Mouse (Mus musculus): Measurements from ENCODE around the gene 9130230L23Rik. TPM values are rescaled to one million over a fixed set of nuclear protein-coding genes. Genes with fewer than 3 reads are reported as not detected.

9130230L23Rik gene
- 0.44 TPM in 1 of 2 replicates, not detected in the other for polyA plus RNA-seq (2015; fragmentation: Nextera tagmentation; extraction: Ambion mirVana)

- Histone ChIP-seq H3K4me1 (replicated peaks) (no peaks in the 10 kb centered on the region), H3K4me3 (no peak within 1 kb of the TSS), H3K4me2 (no peak within 1 kb of the TSS), H3K27ac (no peak within 1 kb of the TSS), H3K9ac (no peak within 1 kb of the TSS), H3K9me3 (no peaks in the 10 kb centered on the region), H3K27me3 (no peaks in the 10 kb centered on the region), H3K36me3 (no peaks in the 10 kb centered on the region)
- WGBS = 74% methylated on average over 14 of the region's 14 CpGs
- no peak for ATAC-seq (ENCODE audit: low FRiP score)
Observed at GRCm38 (mm10) chr5:66004134-66004925, at the start of gene 9130230L23Rik. Gene 9130230L23Rik, minus strand, starts transcription at chr5:66004285.

DNA sequence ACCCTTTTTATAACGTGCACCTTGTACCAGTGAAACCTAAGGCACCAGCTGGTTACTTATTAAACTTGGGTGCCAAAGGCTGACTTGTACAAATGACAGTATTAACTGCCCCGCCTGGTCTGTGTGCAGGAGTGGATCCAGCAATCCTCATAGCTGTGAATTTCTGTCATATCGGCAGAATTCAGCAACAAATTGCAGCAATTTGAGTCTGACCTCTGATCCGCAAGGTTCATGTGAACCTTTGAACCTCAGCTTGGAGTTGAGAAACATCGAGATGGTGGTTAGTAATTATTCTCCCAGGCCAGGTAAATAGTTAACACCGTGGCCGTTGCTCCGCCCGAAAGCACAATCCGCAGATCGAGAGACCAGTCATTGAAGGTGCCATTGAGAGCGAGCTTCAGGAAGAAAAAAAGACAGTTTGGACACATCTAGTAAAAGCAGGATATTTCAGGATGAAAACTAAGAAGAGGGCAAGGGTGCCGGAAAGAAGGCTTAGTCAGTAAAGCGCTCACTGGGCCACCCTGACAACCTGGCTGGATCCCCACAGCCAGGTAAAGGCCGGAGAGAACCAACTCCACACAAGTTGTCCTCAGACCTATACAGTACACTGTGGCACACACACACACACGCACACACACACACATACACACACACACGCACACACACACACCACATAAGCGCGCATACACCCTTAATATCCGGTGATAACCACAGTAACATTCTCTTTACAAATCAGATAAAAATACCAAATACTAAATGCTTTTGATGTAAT is 48.9 kb upstream of the 9130230L23Rik start:
- H3K4me1 ChIP-seq (replicated peaks) = no peaks in the 10 kb centered on the region
- H3K4me3 ChIP-seq = no peak overlapping the region
- no peak overlapping the region for H3K27ac ChIP-seq
- WGBS = 87% methylated on average over 20 of the region's 20 CpGs
- no peak overlapping the region for H3K9ac ChIP-seq
- H3K27me3 ChIP-seq = no peaks in the 10 kb centered on the region
- no peaks in the 10 kb centered on the region for H3K36me3 ChIP-seq
- no peak for ATAC-seq (ENCODE audit: low FRiP score)
- no peaks in the 10 kb centered on the region for H3K9me3 ChIP-seq
- no peak overlapping the region for H3K4me2 ChIP-seq

DNA sequence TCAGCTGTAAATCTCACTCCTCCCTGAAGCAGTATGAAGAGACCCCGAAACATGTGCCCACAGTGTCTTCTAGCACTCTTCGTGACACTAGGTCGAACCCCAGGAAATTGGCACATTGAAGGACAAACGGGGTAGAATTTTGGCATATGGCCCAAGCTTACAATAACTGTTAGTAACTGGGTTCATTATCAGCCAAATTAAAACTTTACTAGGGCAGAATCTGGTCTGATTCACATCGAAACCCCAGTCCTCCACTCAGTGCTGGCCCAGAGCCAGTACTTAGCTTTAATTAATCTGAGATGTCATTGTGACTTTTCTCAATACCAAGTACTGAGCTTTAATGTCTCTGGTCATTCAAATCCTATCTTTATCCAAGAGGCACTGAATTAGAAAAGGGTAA is 46.8 kb upstream of the 9130230L23Rik start:
- H3K9me3 ChIP-seq = no peaks in the 10 kb centered on the region
- H3K4me2 ChIP-seq = no peak overlapping the region
- H3K27me3 ChIP-seq = no peaks in the 10 kb centered on the region
- ATAC-seq (ENCODE audit: low FRiP score) = no peak
- no peak overlapping the region for H3K27ac ChIP-seq
- H3K36me3 ChIP-seq = no peaks in the 10 kb centered on the region
- no peaks in the 10 kb centered on the region for H3K4me1 ChIP-seq (replicated peaks)
- WGBS = 73% methylated on average over 5 of the region's 5 CpGs
- no peak overlapping the region for H3K4me3 ChIP-seq
- no peak overlapping the region for H3K9ac ChIP-seq

GRCm38 (mm10) chr5:66046356-66046755 is 42.3 kb upstream of the 9130230L23Rik start:
- ATAC-seq (ENCODE audit: low FRiP score) = no peak
- H3K27me3 ChIP-seq = no peaks in the 10 kb centered on the region
- WGBS = 93% methylated on average over 3 of the region's 3 CpGs
- H3K4me1 ChIP-seq (replicated peaks) = no peaks in the 10 kb centered on the region
- no peaks in the 10 kb centered on the region for H3K36me3 ChIP-seq
- H3K9ac ChIP-seq = no peak overlapping the region
- H3K27ac ChIP-seq = no peak overlapping the region
- no peak overlapping the region for H3K4me3 ChIP-seq
- H3K9me3 ChIP-seq = no peaks in the 10 kb centered on the region
- H3K4me2 ChIP-seq = no peak overlapping the region

DNA sequence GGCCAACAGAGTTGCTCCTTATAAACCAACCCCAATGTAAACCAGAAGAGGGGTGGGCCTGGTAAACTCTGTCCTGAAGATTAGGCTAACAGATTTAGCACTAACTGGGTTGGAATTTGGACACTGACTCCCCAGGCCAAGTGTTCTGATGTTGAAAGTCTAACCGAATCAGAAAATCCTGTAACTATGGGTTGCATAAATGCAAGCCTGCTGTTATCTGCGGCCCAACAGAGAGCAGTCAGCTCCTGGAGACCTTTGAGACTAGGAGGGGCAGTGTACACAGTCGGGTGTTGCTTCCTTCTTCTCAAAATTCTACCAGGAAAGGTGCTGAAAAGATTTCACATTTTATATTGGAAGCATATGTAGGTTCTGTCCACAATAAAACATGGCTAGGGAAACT is 39.8 kb upstream of the 9130230L23Rik start:
- H3K27me3 ChIP-seq = no peaks in the 10 kb centered on the region
- no peak overlapping the region for H3K27ac ChIP-seq
- no peak overlapping the region for H3K9ac ChIP-seq
- H3K4me2 ChIP-seq = no peak overlapping the region
- H3K4me3 ChIP-seq = no peak overlapping the region
- ATAC-seq (ENCODE audit: low FRiP score) = no peak
- no peaks in the 10 kb centered on the region for H3K4me1 ChIP-seq (replicated peaks)
- WGBS = 91% methylated on average over 3 of the region's 3 CpGs
- H3K36me3 ChIP-seq = no peaks in the 10 kb centered on the region
- no peaks in the 10 kb centered on the region for H3K9me3 ChIP-seq

DNA sequence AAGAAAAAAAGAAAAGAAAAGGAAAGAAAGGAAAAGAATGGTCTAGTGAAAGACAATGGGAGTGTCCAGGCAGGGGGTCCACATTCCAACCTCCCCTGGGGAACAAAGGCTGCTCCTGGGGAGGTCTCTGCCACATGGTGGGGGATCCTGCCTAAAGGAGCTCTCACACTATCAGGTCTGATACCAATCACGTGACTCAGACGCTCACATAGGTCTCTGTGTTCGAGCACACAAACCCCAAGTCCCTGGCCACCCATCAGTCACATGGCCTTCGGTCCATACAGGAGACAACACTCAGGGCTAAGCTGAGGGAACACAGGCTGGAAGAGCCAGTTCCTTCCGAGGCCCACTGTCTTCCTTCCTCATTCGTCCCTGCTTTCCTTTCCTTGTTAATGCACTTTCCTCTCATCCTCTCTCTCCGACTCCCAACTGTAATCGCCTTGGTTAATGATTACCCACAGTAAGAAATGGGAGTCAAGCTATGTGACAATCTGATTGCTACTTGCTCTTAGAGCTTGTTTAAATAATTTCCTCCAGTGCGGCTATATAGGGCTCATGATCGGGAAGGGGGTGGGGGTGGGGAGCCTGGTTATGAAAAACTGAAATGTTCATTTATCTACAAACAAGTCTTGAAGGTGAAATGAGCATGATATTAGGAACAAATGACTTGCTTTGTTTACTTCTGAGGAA is 38.7 kb upstream of the 9130230L23Rik start:
- Histone ChIP-seq H3K27me3 (no peaks in the 10 kb centered on the region), H3K36me3 (no peaks in the 10 kb centered on the region), H3K4me3 (no peak overlapping the region), H3K4me1 (replicated peaks) (no peaks in the 10 kb centered on the region), H3K27ac (no peak overlapping the region), H3K9ac (no peak overlapping the region), H3K4me2 (no peak overlapping the region), H3K9me3 (no peaks in the 10 kb centered on the region)
- WGBS = 34% methylated on average over 10 of the region's 10 CpGs
- ATAC-seq (ENCODE audit: low FRiP score) = no peak

DNA sequence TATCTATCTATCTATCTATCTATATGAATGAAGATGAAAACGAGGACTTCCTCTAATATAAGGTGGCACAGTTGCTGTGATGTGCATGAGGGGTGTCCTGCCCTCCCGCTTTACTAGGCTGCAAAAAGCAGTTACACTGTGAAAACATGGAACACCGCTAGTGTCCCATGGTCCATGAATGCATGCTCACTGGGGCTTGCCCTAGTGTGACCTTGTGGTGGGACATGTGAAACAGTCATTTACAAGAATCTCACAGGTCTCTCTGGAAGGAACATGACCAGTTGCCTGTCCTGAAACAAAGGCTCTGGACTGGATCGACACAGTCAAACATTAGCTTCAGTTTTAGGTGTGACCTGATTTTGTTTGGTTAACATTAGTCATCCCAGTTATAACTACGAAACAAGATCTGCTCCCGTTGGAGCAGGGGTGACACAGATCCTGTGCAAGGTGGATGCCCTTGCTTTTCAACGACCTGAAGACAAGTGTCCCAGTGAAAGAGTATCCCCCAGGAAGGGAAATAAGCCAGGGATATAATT is 36.7 kb upstream of the 9130230L23Rik start:
- Histone ChIP-seq H3K27ac (no peak overlapping the region), H3K4me2 (no peak overlapping the region), H3K36me3 (no peaks in the 10 kb centered on the region), H3K4me3 (no peak overlapping the region), H3K27me3 (no peaks in the 10 kb centered on the region), H3K4me1 (replicated peaks) (peaks cover 7% of the 10 kb centered on the region; the same call in 1 of the 2 replicates), H3K9me3 (no peaks in the 10 kb centered on the region), H3K9ac (no peak overlapping the region)
- ATAC-seq (ENCODE audit: low FRiP score) = no peak
- WGBS = 92% methylated on average over 7 of the region's 7 CpGs

DNA sequence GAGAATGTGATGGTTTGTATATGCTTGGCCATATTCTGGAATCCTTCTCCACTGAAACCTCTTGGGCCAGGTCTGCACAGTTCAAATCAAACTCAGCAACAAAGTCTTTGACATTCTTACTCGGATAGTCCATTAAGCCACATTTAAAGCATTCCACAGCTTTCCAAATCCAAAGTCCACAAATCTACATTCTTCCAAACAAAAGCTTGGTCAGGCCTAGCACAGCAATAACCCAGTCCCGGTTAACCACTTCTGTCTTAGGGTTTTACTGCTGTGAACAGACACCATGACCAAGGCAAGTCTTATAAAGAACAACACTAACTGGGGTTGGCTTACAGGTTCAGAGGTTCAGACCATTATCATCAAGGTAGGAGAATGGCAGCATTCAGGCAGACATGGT is 35.7 kb upstream of the 9130230L23Rik start:
- no peak for ATAC-seq (ENCODE audit: low FRiP score)
- Histone ChIP-seq H3K4me2 (no peak overlapping the region), H3K4me3 (no peak overlapping the region), H3K4me1 (replicated peaks) (peaks cover 7% of the 10 kb centered on the region; the same call in 1 of the 2 replicates), H3K9me3 (no peaks in the 10 kb centered on the region), H3K27me3 (no peaks in the 10 kb centered on the region), H3K36me3 (no peaks in the 10 kb centered on the region), H3K27ac (no peak overlapping the region), H3K9ac (no peak overlapping the region)
- 95% methylated on average over 2 of the region's 2 CpGs for WGBS

DNA sequence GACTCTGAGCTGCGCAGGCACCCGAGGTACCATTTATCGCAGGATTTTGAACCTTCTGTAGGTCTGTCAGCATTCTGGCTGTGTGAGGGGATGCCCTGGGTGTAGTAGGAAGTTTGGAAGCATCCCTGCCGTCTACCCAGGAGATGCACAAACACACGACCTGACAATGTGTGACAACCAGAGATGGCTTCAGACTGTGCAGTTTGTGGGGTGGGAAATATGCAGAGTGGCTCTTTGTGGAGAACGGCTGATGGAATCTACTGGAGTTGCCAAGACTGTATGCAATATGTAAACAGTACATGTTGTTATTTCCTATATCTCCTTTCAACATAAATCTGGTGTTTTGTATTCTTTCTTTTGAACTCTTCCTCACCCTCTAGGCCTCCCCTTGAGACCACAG is 33.0 kb upstream of the 9130230L23Rik start:
- Histone ChIP-seq H3K36me3 (no peaks in the 10 kb centered on the region), H3K9ac (no peak overlapping the region), H3K27ac (no peak overlapping the region), H3K4me1 (replicated peaks) (peaks cover 7% of the 10 kb centered on the region; the same call in 1 of the 2 replicates), H3K9me3 (no peaks in the 10 kb centered on the region), H3K4me3 (no peak overlapping the region), H3K4me2 (no peak overlapping the region), H3K27me3 (no peaks in the 10 kb centered on the region)
- no peak for ATAC-seq (ENCODE audit: low FRiP score)
- WGBS = 74% methylated on average over 6 of the region's 6 CpGs

- Histone ChIP-seq H3K4me2 (no peak overlapping the region), H3K4me1 (replicated peaks) (peaks cover 7% of the 10 kb centered on the region; the same call in 1 of the 2 replicates), H3K27me3 (no peaks in the 10 kb centered on the region), H3K27ac (no peak overlapping the region), H3K9ac (no peak overlapping the region), H3K36me3 (no peaks in the 10 kb centered on the region), H3K4me3 (no peak overlapping the region), H3K9me3 (no peaks in the 10 kb centered on the region)
- WGBS = 43% methylated on average over 7 of the region's 7 CpGs
- no peak for ATAC-seq (ENCODE audit: low FRiP score)
Observed at GRCm38 (mm10) chr5:66036440-66037054, 32.5 kb upstream of the 9130230L23Rik start.

DNA sequence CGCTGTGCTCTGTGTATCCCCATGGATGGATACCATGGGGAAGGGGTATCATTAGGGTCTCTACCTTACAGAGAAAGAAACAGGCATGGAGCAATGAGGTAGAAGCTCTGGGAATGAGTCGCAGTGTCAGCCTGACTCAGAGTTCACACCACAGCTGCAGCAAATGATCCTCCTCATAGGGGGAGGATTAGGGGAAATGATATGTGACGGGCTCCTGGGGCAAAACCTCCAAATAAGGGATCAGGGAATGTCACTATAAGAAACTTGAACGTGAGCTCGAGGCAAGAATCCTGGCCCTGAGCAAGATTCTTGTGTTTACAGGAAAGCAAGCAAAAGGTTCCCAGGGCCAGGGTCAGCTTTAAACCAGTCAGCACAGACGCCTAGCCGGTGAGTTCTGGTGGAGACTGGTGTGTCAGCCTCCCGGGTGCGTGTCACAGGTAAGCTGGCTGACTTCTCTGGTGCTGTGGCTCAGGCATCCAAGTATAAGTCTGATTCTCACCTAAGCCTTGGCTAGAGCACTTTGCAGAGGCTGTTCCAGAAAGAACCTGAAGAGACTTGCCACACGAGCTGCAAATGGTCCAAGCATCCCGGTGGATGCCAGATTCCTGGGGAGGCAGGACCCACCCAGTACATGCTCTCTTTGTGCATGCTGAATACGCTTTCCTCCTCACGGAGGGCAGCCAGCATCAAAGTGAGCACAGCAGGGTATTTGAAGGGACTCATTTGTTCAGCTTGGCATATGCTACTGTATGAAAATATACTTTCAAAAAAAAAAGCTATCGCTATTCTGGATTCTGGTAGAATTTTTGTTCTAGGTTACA is 30.5 kb upstream of the 9130230L23Rik start:
- 53% methylated on average over 14 of the region's 14 CpGs for WGBS
- ATAC-seq (ENCODE audit: low FRiP score) = no peak
- no peak overlapping the region for H3K9ac ChIP-seq

More for the DNA sequence above, 30.5 kb upstream of the 9130230L23Rik start:
- Histone ChIP-seq H3K36me3 (no peaks in the 10 kb centered on the region), H3K27me3 (no peaks in the 10 kb centered on the region), H3K27ac (no peak overlapping the region), H3K9me3 (no peaks in the 10 kb centered on the region), H3K4me1 (replicated peaks) (peaks cover 7% of the 10 kb centered on the region; the same call in 1 of the 2 replicates), H3K4me2 (no peak overlapping the region), H3K4me3 (no peak overlapping the region)

Data from hindbrain, embryonic 13.5 days (tissue).